Mouse (Mus musculus): ENCODE data around the gene Rnf144b. TPM values are rescaled to one million over a fixed set of nuclear protein-coding genes. Genes with fewer than 3 reads are reported as not detected.
A peak's percentile ranks its signal among the peaks of the same experiment; 100 is the strongest.

Rnf144b gene
- total RNA-seq, 2 experiments from 2014 or later, result 0.46 to 0.89 TPM

DNA sequence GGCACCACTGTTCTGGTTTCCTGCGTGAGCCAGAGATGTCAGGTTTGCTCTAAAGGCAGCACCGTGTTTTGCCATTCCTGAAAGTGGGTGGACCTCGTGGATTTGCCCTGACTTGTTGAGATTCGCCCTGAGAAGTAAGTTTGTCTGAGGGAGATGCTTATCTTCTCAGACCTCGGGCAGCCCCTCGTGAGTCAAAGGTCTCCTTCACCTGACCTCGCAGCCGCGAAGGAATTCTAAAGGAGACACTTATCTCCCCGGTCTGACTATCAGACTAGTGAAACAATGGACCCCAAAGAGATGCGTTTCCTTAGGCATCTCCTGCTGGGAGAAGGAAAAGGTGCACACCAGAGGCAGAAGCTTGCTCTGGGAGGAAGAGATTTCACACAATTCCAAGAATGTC lies 46.0 kb downstream of the Rnf144b start:
- no peak for ATAC-seq (replicated peaks; ENCODE audit: low FRiP score, low TSS enrichment, poor library complexity, severe bottlenecking)

- ATAC-seq (replicated peaks; ENCODE audit: low FRiP score, low TSS enrichment, poor library complexity, severe bottlenecking), result no peak
Measured at GRCm38 (mm10) chr13:47170026-47170425, 47.6 kb downstream of the Rnf144b start.

DNA sequence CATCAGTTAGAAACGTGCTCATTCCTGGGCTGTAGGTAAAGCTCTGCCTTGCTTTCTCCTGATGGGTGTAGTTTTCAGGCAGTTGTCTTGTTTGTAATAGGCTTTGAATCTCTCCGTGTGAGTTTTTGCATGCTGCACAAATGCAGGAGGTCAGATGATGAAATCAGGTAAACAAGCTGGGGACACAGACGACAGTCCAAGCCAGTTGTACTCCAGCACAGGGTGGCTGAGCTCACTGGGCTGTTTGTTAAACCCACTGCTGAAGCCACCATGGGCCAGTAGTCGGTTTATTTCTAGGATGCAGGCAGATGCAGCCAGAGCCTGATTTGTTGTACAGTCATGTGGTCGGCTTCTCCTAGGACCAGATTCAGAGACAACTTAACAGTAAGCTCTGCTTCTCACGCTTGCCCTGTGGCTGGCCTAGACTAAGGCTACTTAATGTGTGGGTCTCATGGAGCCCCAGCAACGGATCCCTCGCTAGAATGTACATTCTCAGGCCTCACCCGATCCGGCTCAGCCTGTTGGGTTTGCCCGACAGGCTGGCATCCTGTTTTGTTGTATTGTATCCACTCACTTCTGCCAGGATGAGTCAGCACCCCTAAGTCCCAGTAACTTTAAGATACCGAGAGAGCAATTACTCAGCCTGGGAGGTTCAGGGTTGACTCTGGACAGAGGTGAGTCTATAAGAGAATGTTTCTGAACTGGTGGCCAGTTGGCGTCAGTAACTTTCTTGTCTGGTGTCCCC lies 48.5 kb downstream of the Rnf144b start:
- ATAC-seq (replicated peaks; ENCODE audit: low FRiP score, low TSS enrichment, poor library complexity, severe bottlenecking), result no peak

GRCm38 (mm10) chr13:47172891-47173290 lies 50.4 kb downstream of the Rnf144b start:
- no peak for ATAC-seq (replicated peaks; ENCODE audit: low FRiP score, low TSS enrichment, poor library complexity, severe bottlenecking)

DNA sequence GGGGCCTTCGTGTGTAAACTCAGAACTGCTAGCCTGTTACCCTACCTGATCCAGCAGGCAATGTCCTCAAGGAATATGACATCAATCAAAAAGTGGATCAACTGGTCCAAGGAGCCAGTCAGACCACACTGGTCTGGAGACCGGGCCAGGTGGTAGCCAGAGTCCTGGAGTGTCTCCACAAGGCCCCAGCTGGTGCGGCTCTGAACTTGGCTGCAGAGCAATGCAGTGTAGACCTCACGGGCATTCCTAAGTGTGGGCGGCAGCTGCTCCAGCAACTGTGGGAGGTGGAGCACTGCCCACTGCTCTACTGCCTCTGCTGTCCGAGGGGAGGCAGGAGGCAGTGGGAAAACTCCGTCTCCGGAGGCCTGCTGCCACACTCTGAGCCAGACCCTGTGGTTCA lies 55.7 kb downstream of the Rnf144b start:
- no peak for ATAC-seq (replicated peaks; ENCODE audit: low FRiP score, low TSS enrichment, poor library complexity, severe bottlenecking)

DNA sequence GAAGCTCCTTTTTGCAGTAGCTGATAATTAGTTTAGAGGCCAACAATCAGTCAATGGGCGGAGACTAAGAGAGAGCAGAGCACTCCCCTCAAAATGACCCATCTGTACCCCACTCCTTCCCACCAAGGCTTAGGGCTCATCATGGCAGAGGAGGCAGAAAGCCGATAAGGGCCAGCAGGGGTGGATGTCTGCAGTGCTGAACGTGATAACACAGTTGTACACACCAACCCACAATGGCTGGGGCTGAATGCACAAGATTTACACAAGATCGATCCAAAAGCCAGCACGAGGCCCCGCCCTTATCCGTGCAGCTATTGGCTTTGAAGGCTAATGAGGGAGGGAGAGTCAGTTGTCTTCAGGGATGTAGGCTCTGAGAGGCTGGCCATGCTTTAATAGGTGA lies 58.3 kb downstream of the Rnf144b start:
- 0 out of 2 replicates have a peak, but pooled peaks have one; percentile 34 for ATAC-seq (replicated peaks; ENCODE audit: low FRiP score, low TSS enrichment, poor library complexity, severe bottlenecking)

DNA sequence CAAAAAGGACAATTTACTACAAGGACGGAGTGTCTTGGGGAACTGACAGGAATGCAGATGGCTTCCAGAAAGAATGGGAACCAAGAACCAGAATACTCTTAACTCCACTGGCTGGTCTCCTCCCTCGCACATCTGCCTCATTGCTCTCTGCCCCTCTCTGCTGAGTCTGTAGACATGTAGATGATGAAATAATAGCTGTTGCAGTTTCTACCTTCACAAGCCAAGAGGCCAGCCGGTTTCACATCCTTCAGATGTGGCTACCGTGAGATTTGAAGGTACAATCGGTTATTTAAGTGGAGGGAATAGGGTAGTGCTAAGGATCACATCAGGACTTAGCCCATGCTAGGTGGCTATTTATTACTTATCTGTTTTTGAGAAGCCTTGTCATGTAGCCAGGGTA lies 59.9 kb downstream of the Rnf144b start:
- ATAC-seq (replicated peaks; ENCODE audit: low FRiP score, low TSS enrichment, poor library complexity, severe bottlenecking), result no peak

- no peak for ATAC-seq (replicated peaks; ENCODE audit: low FRiP score, low TSS enrichment, poor library complexity, severe bottlenecking)
Measured at GRCm38 (mm10) chr13:47183033-47183730, 60.7 kb downstream of the Rnf144b start.

DNA sequence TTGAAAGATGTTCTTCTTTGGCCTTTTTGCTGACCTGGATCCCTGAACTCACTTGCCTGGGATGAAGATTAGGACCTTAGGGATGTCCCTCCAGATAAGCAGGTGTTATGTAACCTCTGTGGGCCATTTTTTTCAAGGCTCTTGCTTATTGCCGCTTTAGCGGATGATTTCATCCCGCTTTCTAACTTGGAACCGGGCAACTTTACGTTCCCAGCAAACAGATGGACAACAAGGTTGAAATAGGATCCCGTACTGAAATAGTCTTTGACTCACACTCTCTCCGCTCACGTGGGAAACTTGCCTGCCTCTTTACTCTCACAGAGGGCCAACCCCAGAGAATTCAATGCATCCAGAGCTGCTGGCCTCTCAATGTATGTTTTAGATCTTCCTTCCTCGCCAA lies 61.3 kb downstream of the Rnf144b start:
- ATAC-seq (replicated peaks; ENCODE audit: low FRiP score, low TSS enrichment, poor library complexity, severe bottlenecking), result no peak

DNA sequence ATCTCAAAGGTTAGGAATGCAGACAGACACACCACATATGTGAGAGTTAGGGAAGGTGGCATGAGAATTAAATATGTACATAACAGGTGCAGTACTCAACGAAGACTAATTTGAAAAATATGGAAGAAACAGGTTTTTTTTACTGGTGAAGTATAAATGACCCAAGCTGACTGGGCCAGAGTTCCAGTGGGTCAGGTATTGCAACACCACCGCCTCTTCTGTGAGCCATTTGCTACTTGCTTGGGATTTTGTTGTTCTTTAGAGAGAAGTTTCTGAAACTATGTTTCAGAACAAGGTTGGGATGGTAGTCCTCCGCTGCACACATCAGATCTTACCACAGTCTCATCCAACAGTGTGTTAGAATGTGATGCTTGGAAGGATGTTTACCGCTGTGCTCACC lies 65.4 kb downstream of the Rnf144b start:
- no peak for ATAC-seq (replicated peaks; ENCODE audit: low FRiP score, low TSS enrichment, poor library complexity, severe bottlenecking)

DNA sequence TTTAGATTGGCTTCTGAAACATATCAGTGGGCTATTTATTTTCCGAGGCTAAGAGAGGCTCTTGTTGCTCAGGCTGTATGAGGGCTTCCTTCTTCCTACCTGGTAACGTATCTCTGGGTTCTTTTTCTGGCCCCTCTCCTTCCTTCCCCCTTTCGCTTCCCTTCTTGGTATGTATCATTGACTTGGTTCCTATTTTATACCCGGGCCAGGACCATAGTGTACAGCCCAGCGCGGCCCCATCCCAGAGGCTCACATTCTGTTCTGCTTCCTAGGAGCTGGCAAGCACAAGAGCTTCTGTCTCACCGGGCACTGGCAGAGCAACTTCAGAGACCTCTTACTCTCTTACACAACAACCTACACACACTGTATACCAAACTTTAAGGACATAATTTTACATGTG lies 67.5 kb downstream of the Rnf144b start:
- no peak for ATAC-seq (replicated peaks; ENCODE audit: low FRiP score, low TSS enrichment, poor library complexity, severe bottlenecking)

DNA sequence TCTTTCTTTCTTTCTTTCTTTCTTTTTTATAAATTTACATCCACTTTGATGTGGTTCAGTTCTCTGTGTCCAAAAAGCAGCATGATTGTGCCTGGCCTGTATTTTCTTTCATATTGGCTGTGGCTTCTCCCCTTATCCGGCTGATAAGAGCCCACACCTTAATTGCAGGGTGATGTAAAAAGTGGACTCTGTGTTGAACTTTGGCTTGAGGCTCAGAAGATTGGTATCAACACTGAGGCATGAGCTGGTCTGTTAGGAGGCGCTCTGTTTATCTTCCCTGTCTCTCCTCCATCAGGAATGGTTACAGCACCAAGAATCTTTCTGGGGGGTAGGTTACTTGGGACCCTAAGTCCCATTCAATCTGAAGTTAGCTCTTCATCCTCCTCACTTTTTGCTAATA lies 69.7 kb downstream of the Rnf144b start:
- no peak for ATAC-seq (replicated peaks; ENCODE audit: low FRiP score, low TSS enrichment, poor library complexity, severe bottlenecking)

- no peak for ATAC-seq (replicated peaks; ENCODE audit: low FRiP score, low TSS enrichment, poor library complexity, severe bottlenecking)
Measured at GRCm38 (mm10) chr13:47192771-47193170, 70.3 kb downstream of the Rnf144b start.

GRCm38 (mm10) chr13:47193326-47194153 lies 71.1 kb downstream of the Rnf144b start:
- peak; percentile 60 for ATAC-seq (replicated peaks; ENCODE audit: low FRiP score, low TSS enrichment, poor library complexity, severe bottlenecking)

GRCm38 (mm10) chr13:47194695-47195094 lies 72.2 kb downstream of the Rnf144b start:
- peak; percentile 40 for ATAC-seq (replicated peaks; ENCODE audit: low FRiP score, low TSS enrichment, poor library complexity, severe bottlenecking)

GRCm38 (mm10) chr13:47195491-47195890 lies 73.0 kb downstream of the Rnf144b start:
- ATAC-seq (replicated peaks; ENCODE audit: low FRiP score, low TSS enrichment, poor library complexity, severe bottlenecking), result no peak

- no peak for ATAC-seq (replicated peaks; ENCODE audit: low FRiP score, low TSS enrichment, poor library complexity, severe bottlenecking)
Measured at GRCm38 (mm10) chr13:47200011-47200670, 77.7 kb downstream of the Rnf144b start.

- no peak for ATAC-seq (replicated peaks; ENCODE audit: low FRiP score, low TSS enrichment, poor library complexity, severe bottlenecking)
Measured at GRCm38 (mm10) chr13:47201962-47202624, 79.6 kb downstream of the Rnf144b start.

DNA sequence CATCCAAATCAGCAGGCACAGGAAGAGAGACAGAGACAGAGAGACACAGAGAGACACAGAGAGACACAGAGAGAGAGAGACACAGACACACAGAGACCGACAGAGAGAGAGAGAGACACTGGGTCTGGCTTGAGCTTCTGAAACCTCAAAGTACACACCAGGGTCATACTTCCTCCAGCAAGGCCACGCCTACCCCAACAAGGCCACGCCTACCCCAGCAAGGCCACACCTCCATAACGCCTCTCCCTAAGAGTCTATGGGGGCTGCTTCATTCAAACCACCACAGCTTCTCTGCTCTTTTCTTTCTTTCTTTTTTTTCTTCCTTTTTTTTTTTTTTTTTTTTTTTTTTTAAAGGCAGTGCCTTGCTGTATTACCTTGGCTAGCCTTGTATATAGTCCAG lies 88.0 kb downstream of the Rnf144b start:
- ATAC-seq (replicated peaks; ENCODE audit: low FRiP score, low TSS enrichment, poor library complexity, severe bottlenecking), result no peak

All from megakaryocyte-erythroid progenitor cell, adult 5-6 weeks (primary cell).